Mouse (Mus musculus) limb, embryonic 12.5 days (tissue): ENCODE measurements around the gene Thtpa. TPM values are rescaled to one million over a fixed set of nuclear protein-coding genes. Genes with fewer than 3 reads are reported as not detected.
A peak's percentile ranks its signal among the peaks of the same experiment; 100 is the strongest.

Experiments
- ATAC-seq: fragments of 200-750 bp; cut with Nextera tagmentation; 2 replicates; pipeline ENCODE4 v1.8.0; 2017; ENCODE audit warnings: low read depth, moderate TSS enrichment; ENCODE audit not compliant: insufficient number of reproducible peaks, insufficient read depth, low FRiP score, low TSS enrichment
- H3K27ac ChIP-seq: fragments of 300-500 bp; sonication (generic); 2 replicates; pipeline ENCODE4 v1.5.1; 2016; ENCODE audit warnings: mild to moderate bottlenecking, moderate library complexity
- H3K27me3 ChIP-seq: fragments of 300-500 bp; sonication (generic); 2 replicates; pipeline ENCODE4 v1.6.1; 2016; ENCODE audit warnings: mild to moderate bottlenecking, moderate library complexity
- H3K36me3 ChIP-seq: fragments of 300-500 bp; sonication (generic); 2 replicates; pipeline ENCODE4 v1.6.1; 2016; ENCODE audit warnings: mild to moderate bottlenecking, moderate library complexity
- H3K4me1 ChIP-seq: fragments of 300-500 bp; sonication (generic); replicated peaks from 2 replicates; pipeline ENCODE4 v1.6.1; 2016
- H3K4me2 ChIP-seq: fragments of 300-500 bp; sonication (generic); 2 replicates; pipeline ENCODE4 v1.6.1; 2016; ENCODE audit warnings: mild to moderate bottlenecking, moderate library complexity
- H3K4me3 ChIP-seq: fragments of 300-500 bp; sonication (generic); replicated peaks from 2 replicates; pipeline ENCODE4 v1.5.1; 2016; ENCODE audit warnings: mild to moderate bottlenecking
- H3K9ac ChIP-seq: fragments of 300-500 bp; sonication (generic); replicated peaks from 2 replicates; pipeline ENCODE4 v1.6.1; 2016; ENCODE audit warnings: mild to moderate bottlenecking, moderate library complexity
- H3K9me3 ChIP-seq: fragments of 300-500 bp; sonication (generic); 2 replicates; pipeline ENCODE4 v1.6.1; 2016; ENCODE audit warnings: mild to moderate bottlenecking, moderate library complexity
- WGBS: fragments of 180-500 bp; shearing (Covaris S2); methylation state at CpG from one replicate; pipeline ENCODE4 v1.1.7; 2016; 5-methylcytosine and 5-hydroxymethylcytosine counted together
- polyA plus RNA-seq: library from polyadenylated mRNA; unstranded; fragments of >200 nt; fragmentation: Nextera tagmentation; extraction: Ambion mirVana; gene quantifications from 2 replicates; pipeline ENCODE4 v1.2.1, GENCODE M21; 2016

The Thtpa gene
- polyA plus RNA-seq, 1 experiment from 2014 or later: 24.0 TPM

- H3K9me3 ChIP-seq: no peaks in the 10 kb centered on the region
- H3K4me1 ChIP-seq: peaks cover 41% of the 10 kb centered on the region
- no peak overlapping the region for H3K9ac ChIP-seq
- 79% methylated on average over 4 of the region's 4 CpGs for WGBS
- peaks cover 42% of the 10 kb centered on the region for H3K27me3 ChIP-seq
- H3K27ac ChIP-seq: no peak overlapping the region
- no peaks in the 10 kb centered on the region for H3K36me3 ChIP-seq
- no peak overlapping the region for H3K4me2 ChIP-seq
- ATAC-seq: no peak
- no peak overlapping the region for H3K4me3 ChIP-seq
Observed at GRCm38 (mm10) chr14:55118852-55119251, 24.3 kb downstream of the Thtpa start.

GRCm38 (mm10) chr14:55119421-55120134, 25.0 kb downstream of the Thtpa start:
- ATAC-seq: no peak
- Histone ChIP-seq H3K4me3 (no peak overlapping the region), H3K4me2 (no peak overlapping the region), H3K27ac (no peak overlapping the region), H3K9me3 (no peaks in the 10 kb centered on the region), H3K27me3 (peaks cover 35% of the 10 kb centered on the region), H3K36me3 (no peaks in the 10 kb centered on the region), H3K4me1 (peaks cover 34% of the 10 kb centered on the region), H3K9ac (no peak overlapping the region)
- 68% methylated on average over 4 of the region's 4 CpGs for WGBS

- Histone ChIP-seq H3K27me3 (peaks cover 11% of the 10 kb centered on the region), H3K27ac (no peak overlapping the region), H3K4me1 (peaks cover 11% of the 10 kb centered on the region; the same call in 1 of the 2 replicates), H3K4me2 (peak overlapping the region; percentile 36), H3K9ac (no peak overlapping the region), H3K4me3 (no peak overlapping the region), H3K36me3 (no peaks in the 10 kb centered on the region), H3K9me3 (no peaks in the 10 kb centered on the region)
- 9% methylated on average over 5 of the region's 5 CpGs for WGBS
- peak; percentile 69; the same call in 1 of the 2 replicates for ATAC-seq
Observed at GRCm38 (mm10) chr14:55121947-55122346, 27.4 kb downstream of the Thtpa start.

GRCm38 (mm10) chr14:55122359-55122758, 27.8 kb downstream of the Thtpa start:
- ATAC-seq: no peak
- Histone ChIP-seq H3K4me1 (peaks cover 10% of the 10 kb centered on the region; the same call in 1 of the 2 replicates), H3K36me3 (no peaks in the 10 kb centered on the region), H3K4me2 (peak overlapping the region; percentile 36), H3K9me3 (no peaks in the 10 kb centered on the region), H3K4me3 (no peak overlapping the region), H3K9ac (no peak overlapping the region), H3K27ac (no peak overlapping the region), H3K27me3 (peaks cover 7% of the 10 kb centered on the region)
- 55% methylated on average over 8 of the region's 8 CpGs for WGBS

GRCm38 (mm10) chr14:55125711-55126110, 31.1 kb downstream of the Thtpa start:
- no peak overlapping the region for H3K4me2 ChIP-seq
- H3K4me1 ChIP-seq: peaks cover 10% of the 10 kb centered on the region; the same call in 1 of the 2 replicates
- H3K4me3 ChIP-seq: no peak overlapping the region
- H3K36me3 ChIP-seq: no peaks in the 10 kb centered on the region
- H3K9me3 ChIP-seq: no peaks in the 10 kb centered on the region
- no peak for ATAC-seq
- no peaks in the 10 kb centered on the region; the same call in 1 of the 2 replicates for H3K27me3 ChIP-seq
- no peak overlapping the region for H3K9ac ChIP-seq
- no peak overlapping the region for H3K27ac ChIP-seq
- WGBS: 82% methylated on average over 5 of the region's 5 CpGs

GRCm38 (mm10) chr14:55126521-55126920, 31.9 kb downstream of the Thtpa start:
- H3K9me3 ChIP-seq: no peaks in the 10 kb centered on the region

GRCm38 (mm10) chr14:55135676-55136075, 41.1 kb downstream of the Thtpa start:
- H3K36me3 ChIP-seq: no peaks in the 10 kb centered on the region
- H3K27me3 ChIP-seq: peaks cover 4% of the 10 kb centered on the region; the same call in 1 of the 2 replicates
- H3K4me3 ChIP-seq: no peak overlapping the region
- no peak overlapping the region for H3K9ac ChIP-seq
- H3K4me2 ChIP-seq: no peak overlapping the region
- no peaks in the 10 kb centered on the region for H3K4me1 ChIP-seq
- no peak overlapping the region for H3K27ac ChIP-seq
- no peak for ATAC-seq
- WGBS: 84% methylated on average over 8 of the region's 8 CpGs
- no peaks in the 10 kb centered on the region for H3K9me3 ChIP-seq

More at GRCm38 (mm10) chr14:55126521-55126920, 31.9 kb downstream of the Thtpa start:
- Histone ChIP-seq H3K9ac (no peak overlapping the region), H3K36me3 (no peaks in the 10 kb centered on the region), H3K4me2 (no peak overlapping the region), H3K4me3 (no peak overlapping the region), H3K4me1 (peaks cover 10% of the 10 kb centered on the region; the same call in 1 of the 2 replicates), H3K27me3 (no peaks in the 10 kb centered on the region; the same call in 1 of the 2 replicates), H3K27ac (no peak overlapping the region)
- WGBS: 88% methylated on average over 7 of the region's 7 CpGs
- no peak for ATAC-seq

- Histone ChIP-seq H3K9ac (no peak overlapping the region), H3K9me3 (no peaks in the 10 kb centered on the region), H3K4me3 (no peak overlapping the region), H3K27ac (no peak overlapping the region), H3K4me1 (no peaks in the 10 kb centered on the region), H3K4me2 (no peak overlapping the region), H3K36me3 (no peaks in the 10 kb centered on the region), H3K27me3 (peaks cover 4% of the 10 kb centered on the region; the same call in 1 of the 2 replicates)
- 66% methylated on average over 7 of the region's 7 CpGs for WGBS
- ATAC-seq: no peak
Observed at GRCm38 (mm10) chr14:55139313-55139712, 44.7 kb downstream of the Thtpa start.

GRCm38 (mm10) chr14:55146324-55146723, 51.7 kb downstream of the Thtpa start:
- no peak overlapping the region for H3K9ac ChIP-seq
- WGBS: 93% methylated on average over 1 of the region's 1 CpGs
- H3K9me3 ChIP-seq: no peaks in the 10 kb centered on the region
- no peak overlapping the region for H3K4me3 ChIP-seq
- H3K27ac ChIP-seq: no peak overlapping the region
- no peak overlapping the region for H3K4me2 ChIP-seq
- ATAC-seq: no peak
- H3K4me1 ChIP-seq: no peaks in the 10 kb centered on the region
- no peaks in the 10 kb centered on the region for H3K27me3 ChIP-seq
- no peaks in the 10 kb centered on the region for H3K36me3 ChIP-seq

GRCm38 (mm10) chr14:55146829-55147401, 52.3 kb downstream of the Thtpa start:
- no peak overlapping the region for H3K9ac ChIP-seq
- no peak overlapping the region for H3K4me3 ChIP-seq
- no peak overlapping the region for H3K27ac ChIP-seq
- no peaks in the 10 kb centered on the region for H3K4me1 ChIP-seq
- H3K36me3 ChIP-seq: no peaks in the 10 kb centered on the region
- 86% methylated on average over 12 of the region's 12 CpGs for WGBS
- ATAC-seq: no peak
- H3K9me3 ChIP-seq: no peaks in the 10 kb centered on the region
- H3K27me3 ChIP-seq: no peaks in the 10 kb centered on the region
- H3K4me2 ChIP-seq: no peak overlapping the region

- Histone ChIP-seq H3K27me3 (no peaks in the 10 kb centered on the region), H3K36me3 (no peaks in the 10 kb centered on the region), H3K27ac (no peak overlapping the region), H3K4me3 (no peak overlapping the region), H3K4me2 (no peak overlapping the region), H3K9me3 (no peaks in the 10 kb centered on the region), H3K9ac (no peak overlapping the region), H3K4me1 (no peaks in the 10 kb centered on the region)
- 29% methylated on average over 5 of the region's 5 CpGs for WGBS
- no peak for ATAC-seq
Observed at GRCm38 (mm10) chr14:55148363-55148915, 53.9 kb downstream of the Thtpa start.
